Comparison of ENCODE assay signal across 8 mouse cellular contexts in genomic region chr6:39419386-39419850, GRCm38 (mm10). TPM values are rescaled to one million over a fixed set of nuclear protein-coding genes. Genes with fewer than 3 reads are reported as not detected.
DNase-seq lines count a peak whose midpoint lies in the region; ATAC-seq and TF ChIP-seq lines count a peak whose summit lies in the region.

No protein-coding gene starts in this region.

- H3K9ac ChIP-seq in MEL (ENCODE audit: control insufficient read depth, low read depth, low read length, poor library complexity, severe bottlenecking) = peak overlapping the region; percentile 87
- peak overlapping the region; percentile 76 for H3K9ac ChIP-seq in embryonic facial prominence, embryonic 12.5 days
- H3K9ac ChIP-seq in intestine, embryonic 16.5 days (ENCODE audit: low read depth, low read length) = peak overlapping the region; percentile 90
- H3K9ac ChIP-seq in midbrain, embryonic 13.5 days (replicated peaks) = peak overlapping the region; percentile 96

- no peak for TF ChIP-seq RAD21 in MEL (IDR thresholded peaks at IDR 0.05; ENCODE audit: low read depth, low read length)

- H3K79me2 ChIP-seq in MEL (ENCODE audit: control insufficient read depth, insufficient read depth, low read length, poor library complexity) = peaks cover 19% of the 10 kb centered on the region

- TF ChIP-seq POLR2A in MEL (IDR thresholded peaks at IDR 0.05; ENCODE audit: control insufficient read depth in 1 of 2, insufficient read depth in 1 of 2, low read depth in 1 of 2, low read length in 2 of 2, poor library complexity in 1 of 2) = no peak

- under 1% methylated on average over 43 of the region's 43 CpGs for WGBS in embryonic facial prominence, embryonic 12.5 days
- under 1% methylated on average over 43 of the region's 43 CpGs for WGBS in intestine, embryonic 16.5 days
- under 1% methylated on average over 43 of the region's 43 CpGs for WGBS in midbrain, embryonic 13.5 days

- H3K27me3 ChIP-seq in MEL (ENCODE audit: control insufficient read depth in 1 of 2, insufficient read depth in 2 of 2, low read length in 2 of 2) = no peaks in the 10 kb centered on the region
- peaks cover 16% of the 10 kb centered on the region for H3K27me3 ChIP-seq in embryonic facial prominence, embryonic 12.5 days
- no peaks in the 10 kb centered on the region; the same call in 1 of the 2 replicates for H3K27me3 ChIP-seq in intestine, embryonic 16.5 days (replicated peaks; ENCODE audit: control insufficient read depth, insufficient read depth, low read length)
- peaks cover 4% of the 10 kb centered on the region; the same call in 1 of the 2 replicates for H3K27me3 ChIP-seq in midbrain, embryonic 13.5 days

- H3K4me2 ChIP-seq in embryonic facial prominence, embryonic 12.5 days (replicated peaks) = peak overlapping the region; percentile 64
- H3K4me2 ChIP-seq in intestine, embryonic 16.5 days (ENCODE audit: low read depth, low read length) = peak overlapping the region; percentile 71
- peak overlapping the region; percentile 74 for H3K4me2 ChIP-seq in midbrain, embryonic 13.5 days (replicated peaks)

- ATAC-seq in embryonic facial prominence, embryonic 12.5 days (ENCODE audit: insufficient number of reproducible peaks, insufficient read depth, low FRiP score, low TSS enrichment) = no peak
- peak; percentile 24; the same call in 1 of the 2 replicates for ATAC-seq in intestine, embryonic 16.5 days
- no peak for ATAC-seq in midbrain, embryonic 13.5 days

- H3K9me3 ChIP-seq in MEL (replicated peaks; ENCODE audit: insufficient read depth, low read length) = no peaks in the 10 kb centered on the region
- H3K9me3 ChIP-seq in embryonic facial prominence, embryonic 12.5 days = no peaks in the 10 kb centered on the region
- no peaks in the 10 kb centered on the region for H3K9me3 ChIP-seq in intestine, embryonic 16.5 days (ENCODE audit: control insufficient read depth, low read length)
- no peaks in the 10 kb centered on the region for H3K9me3 ChIP-seq in midbrain, embryonic 13.5 days

- peaks cover 0 to 28% of the 10 kb centered on the region in 2 experiments; a peak in 2 of 4 replicates for H3K36me3 ChIP-seq in MEL (ENCODE audit: control insufficient read depth in 1 of 2, insufficient read depth in 2 of 2, low read length in 2 of 2)
- no peaks in the 10 kb centered on the region for H3K36me3 ChIP-seq in embryonic facial prominence, embryonic 12.5 days
- H3K36me3 ChIP-seq in intestine, embryonic 16.5 days (ENCODE audit: control insufficient read depth, insufficient read depth, low read length) = no peaks in the 10 kb centered on the region
- no peaks in the 10 kb centered on the region for H3K36me3 ChIP-seq in midbrain, embryonic 13.5 days

- peak; percentile 25 for DNase-seq in layer of hippocampus, adult 9-11 months
- DNase-seq in layer of hippocampus, postnatal 14 days (ENCODE audit: low spot score in 2 of 2) = no peak
- DNase-seq in MEL (ENCODE audit: low read depth, low spot score) = peak; percentile 47
- DNase-seq in thymus, postnatal 36 days = no peak
- DNase-seq in thymus, postnatal 4 days = no peak

- peaks cover 7 to 28% of the 10 kb centered on the region in 2 experiments for H3K4me1 ChIP-seq in MEL (ENCODE audit: control insufficient read depth in 1 of 2, insufficient read depth in 2 of 2, low read length in 2 of 2)
- 0 out of 2 replicates have a peak, but pooled peaks cover 5% of the 10 kb centered on the region for H3K4me1 ChIP-seq in embryonic facial prominence, embryonic 12.5 days
- no peaks in the 10 kb centered on the region for H3K4me1 ChIP-seq in intestine, embryonic 16.5 days (ENCODE audit: control insufficient read depth, insufficient read depth, low read length)
- H3K4me1 ChIP-seq in midbrain, embryonic 13.5 days (replicated peaks) = peaks cover 20% of the 10 kb centered on the region

- no peak for TF ChIP-seq EP300 in MEL (IDR thresholded peaks at IDR 0.05; ENCODE audit: low read depth in 1 of 2, low read length in 2 of 2)

- TF ChIP-seq CTCF in MEL (IDR thresholded peaks at IDR 0.05 in 2 of 3, conservative IDR thresholded peaks at IDR 0.05 in 1 of 3; ENCODE audit: control insufficient read depth in 1 of 3, insufficient read depth in 1 of 3, low read depth in 2 of 3, low read length in 3 of 3, poor library complexity in 1 of 3, severe bottlenecking in 1 of 3) = no peak

- peak overlapping the region; percentile 72 to 90 for H3K4me3 ChIP-seq in MEL (ENCODE audit: control insufficient read depth in 1 of 2, insufficient read depth in 1 of 2, low read depth in 2 of 2, low read length in 2 of 2)
- peak overlapping the region; percentile 94 for H3K4me3 ChIP-seq in embryonic facial prominence, embryonic 12.5 days
- H3K4me3 ChIP-seq in intestine, embryonic 16.5 days (ENCODE audit: low read length) = peak overlapping the region; percentile 100
- peak overlapping the region; percentile 95 for H3K4me3 ChIP-seq in midbrain, embryonic 13.5 days (replicated peaks)

- no peak overlapping the region; the same call in 1 of the 2 replicates for H3K27ac ChIP-seq in MEL (ENCODE audit: control insufficient read depth, low read depth, low read length)
- peak overlapping the region; percentile 82 for H3K27ac ChIP-seq in embryonic facial prominence, embryonic 12.5 days
- H3K27ac ChIP-seq in intestine, embryonic 16.5 days (ENCODE audit: low read length) = peak overlapping the region; percentile 92
- H3K27ac ChIP-seq in midbrain, embryonic 13.5 days = peak overlapping the region; percentile 97

TF ChIP-seq in MEL, 35 proteins besides CTCF, POLR2A, EP300 and RAD21:
- TF ChIP-seq SIN3A (IDR thresholded peaks at IDR 0.05; ENCODE audit: low read length) (0 out of 2 replicates have a peak, but pooled peaks have one; percentile 8), JUND (IDR thresholded peaks at IDR 0.05; ENCODE audit: low read depth, low read length) (no peak), POLR2AphosphoS5 (IDR thresholded peaks at IDR 0.05; ENCODE audit: borderline replicate concordance, low read depth, low read length) (no peak), NRF1 (IDR thresholded peaks at IDR 0.05; ENCODE audit: insufficient read depth, low read depth, low read length, poor library complexity, severe bottlenecking) (no peak), TCF12 (IDR thresholded peaks at IDR 0.05; ENCODE audit: low read depth, low read length) (no peak)

RNA-seq across cellular contexts. Expression of gene Mkrn1, which starts 0.8 kb away (rescaled TPM):
- total RNA-seq in layer of hippocampus, postnatal 14 days (2021) = 100 to 1,000 TPM; 145 to 156 TPM
- total RNA-seq in MEL (2012; rRNA removed) = 58.1 and 60.4 TPM in 2 replicates
- polyA plus RNA-seq in MEL (2012; ENCODE audit: insufficient read depth in 1 of 2, insufficient read length in 2 of 2, low read depth in 1 of 2, low replicate concordance in 2 of 2, missing spikeins in 1 of 2) = 10 to 100 TPM in 1 of 2 experiments, not detected in 1; 57.4 TPM
- 56.4 and 59.0 TPM in 2 replicates for polyA plus RNA-seq in embryonic facial prominence, embryonic 12.5 days (2016; fragmentation: Nextera tagmentation; extraction: Ambion mirVana)
- 63.2 and 63.5 TPM in 2 replicates for polyA plus RNA-seq in intestine, embryonic 16.5 days (2015; fragmentation: Nextera tagmentation; extraction: Ambion mirVana)
- 242 and 259 TPM in 2 replicates for polyA plus RNA-seq in midbrain, embryonic 13.5 days (2015; fragmentation: Nextera tagmentation; extraction: Ambion mirVana)

RNA-seq across cellular contexts. Expression of gene Rab19, which starts 38.4 kb away (rescaled TPM):
- total RNA-seq in layer of hippocampus, postnatal 14 days (2021) = under 1 TPM in 1 of 2 experiments, not detected in 1; 0.21 TPM
- total RNA-seq in MEL (2012; rRNA removed) = 0.13 TPM in 1 of 2 replicates, not detected in the other
- under 1 TPM in 1 of 2 experiments, not detected in 1; 0.10 TPM for polyA plus RNA-seq in MEL (2012; ENCODE audit: insufficient read depth in 1 of 2, insufficient read length in 2 of 2, low read depth in 1 of 2, low replicate concordance in 2 of 2, missing spikeins in 1 of 2)
- 0.61 and 1.00 TPM in 2 replicates for polyA plus RNA-seq in embryonic facial prominence, embryonic 12.5 days (2016; fragmentation: Nextera tagmentation; extraction: Ambion mirVana)
- polyA plus RNA-seq in intestine, embryonic 16.5 days (2015; fragmentation: Nextera tagmentation; extraction: Ambion mirVana) = 7.7 and 8.8 TPM in 2 replicates
- 0.23 and 0.34 TPM in 2 replicates for polyA plus RNA-seq in midbrain, embryonic 13.5 days (2015; fragmentation: Nextera tagmentation; extraction: Ambion mirVana)

RNA-seq across cellular contexts. Expression of gene Slc37a3, which starts 41.9 kb away (rescaled TPM):
- 10 to 100 TPM; 85.7 to 87.6 TPM for total RNA-seq in layer of hippocampus, postnatal 14 days (2021)
- 4.9 and 5.9 TPM in 2 replicates for total RNA-seq in MEL (2012; rRNA removed)
- polyA plus RNA-seq in MEL (2012; ENCODE audit: insufficient read depth in 1 of 2, insufficient read length in 2 of 2, low read depth in 1 of 2, low replicate concordance in 2 of 2, missing spikeins in 1 of 2) = 10 to 100 TPM in 1 of 2 experiments, not detected in 1; 12.0 TPM
- 50.5 and 58.7 TPM in 2 replicates for polyA plus RNA-seq in embryonic facial prominence, embryonic 12.5 days (2016; fragmentation: Nextera tagmentation; extraction: Ambion mirVana)
- polyA plus RNA-seq in intestine, embryonic 16.5 days (2015; fragmentation: Nextera tagmentation; extraction: Ambion mirVana) = 35.1 and 39.4 TPM in 2 replicates
- polyA plus RNA-seq in midbrain, embryonic 13.5 days (2015; fragmentation: Nextera tagmentation; extraction: Ambion mirVana) = 59.8 and 60.2 TPM in 2 replicates

Comparison
In these comparisons a context has a peak if more than half of its experiments do, and no peak if none do; other contexts are left out.
1. DNase-seq: peak in layer of hippocampus, adult 9-11 months (single experiment) and MEL (single experiment); none in layer of hippocampus, postnatal 14 days (0 of 2), thymus, postnatal 36 days (0 of 2) and thymus, postnatal 4 days (single experiment).
2. Peak in every context shown above with its lines, with median percentiles within 50 percentile points of each other: H3K4me3 ChIP-seq, H3K9ac ChIP-seq and H3K4me2 ChIP-seq.